Mouse (Mus musculus): ENCODE data around the gene Rimbp3.

- TF ChIP-seq CTCF (IDR thresholded peaks at IDR 0.05; ENCODE audit: low read depth, low read length) (no peak), POLR2A (IDR thresholded peaks at IDR 0.05; ENCODE audit: extremely low read depth, insufficient read depth, low read length) (no peak)
Observed at GRCm38 (mm10) chr16:17261341-17261740, 52.9 kb downstream of the Rimbp3 start.

Measured in liver, adult 2 months (tissue).